Mouse (Mus musculus): ENCODE results near the gene Pls1.

DNA sequence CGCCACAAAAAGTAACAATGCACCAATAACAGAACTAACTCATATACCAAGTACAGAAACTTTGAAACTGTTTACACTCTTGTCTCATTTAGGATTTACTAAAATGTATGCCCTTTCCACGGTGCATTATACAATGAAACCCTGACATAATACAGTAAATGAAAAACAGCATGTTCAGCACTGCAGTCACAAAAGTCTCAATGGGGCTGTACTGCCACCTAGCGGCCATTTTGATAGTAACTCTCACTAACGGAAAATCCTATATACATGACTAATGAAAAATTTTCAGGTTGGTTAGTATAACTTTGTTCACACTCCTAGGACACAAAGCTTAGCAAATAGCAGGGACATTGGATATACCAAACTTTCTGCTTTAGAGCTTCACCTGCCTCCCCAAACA is 7.8 kb upstream of the Pls1 start:
- TF ChIP-seq GATA1 (IDR thresholded peaks at IDR 0.05; ENCODE audit: borderline replicate concordance, low read length) (no peak), FLI1 (IDR thresholded peaks at IDR 0.05; ENCODE audit: low read length) (no peak)
